Mouse (Mus musculus) limb, embryonic 14.5 days (tissue): ENCODE measurements around the gene Vav1. TPM values are rescaled to one million over a fixed set of nuclear protein-coding genes. Genes with fewer than 3 reads are reported as not detected.

ENCODE experiments used
- ATAC-seq: fragments of 200-750 bp; cut with Nextera tagmentation; 2 replicates; pipeline ENCODE4 v1.8.0; 2017; ENCODE audit warnings: low read depth, moderate number of reproducible peaks, moderate TSS enrichment; ENCODE audit not compliant: low FRiP score
- DNase-seq: peaks from one replicate; pipeline ENCODE4 v3.0.0-alpha.2; 2015; ENCODE audit warnings: low spot score
- H3K27ac ChIP-seq: fragments of 300-500 bp; sonication (generic); replicated peaks from 2 replicates; pipeline ENCODE4 v1.5.1; 2014; ENCODE audit warnings: low read depth, mild to moderate bottlenecking, low read length, moderate library complexity, mixed read lengths
- H3K27me3 ChIP-seq: fragments of 300-500 bp; sonication (generic); 2 replicates; pipeline ENCODE4 v1.6.1; 2014; ENCODE audit warnings: low read length, mixed read lengths; ENCODE audit not compliant: control insufficient read depth, insufficient read depth
- H3K36me3 ChIP-seq: fragments of 300-500 bp; sonication (generic); 2 replicates; pipeline ENCODE4 v1.6.1; 2014; ENCODE audit warnings: mild to moderate bottlenecking, low read length, moderate library complexity, mixed read lengths; ENCODE audit not compliant: control insufficient read depth, insufficient read depth
- H3K4me1 ChIP-seq: fragments of 300-500 bp; sonication (generic); 2 replicates; pipeline ENCODE4 v1.6.1; 2014; ENCODE audit warnings: antibody characterized with exemption, low read length, mixed read lengths; ENCODE audit not compliant: control insufficient read depth, insufficient read depth
- H3K4me2 ChIP-seq: fragments of 300-500 bp; sonication (generic); replicated peaks from 2 replicates; pipeline ENCODE4 v1.6.1; 2014; ENCODE audit warnings: low read depth, mild to moderate bottlenecking, low read length, moderate library complexity; ENCODE audit not compliant: severe bottlenecking
- H3K4me3 ChIP-seq: fragments of 300-500 bp; sonication (generic); replicated peaks from 2 replicates; pipeline ENCODE4 v1.5.1; 2014; ENCODE audit warnings: low read length
- H3K9ac ChIP-seq: fragments of 300-500 bp; sonication (generic); 2 replicates; pipeline ENCODE4 v1.6.1; 2014; ENCODE audit warnings: mild to moderate bottlenecking, low read depth, low read length, moderate library complexity; ENCODE audit not compliant: severe bottlenecking
- H3K9me3 ChIP-seq: fragments of 300-500 bp; sonication (generic); 2 replicates; pipeline ENCODE4 v1.6.1; 2016; ENCODE audit warnings: low read length; ENCODE audit not compliant: control insufficient read depth
- POLR2A ChIP-seq: fragments of 200-500 bp; IDR thresholded peaks from 2 replicates; pipeline ENCODE4 v1.8.0; 2012; ENCODE audit warnings: inconsistent platforms, mild to moderate bottlenecking, moderate library complexity, borderline replicate concordance; ENCODE audit not compliant: insufficient read depth, insufficient read length; ENCODE audit errors: extremely low read depth
- WGBS: fragments of 180-500 bp; shearing (Covaris S2); extraction: QIAGEN DNeasy Blood & Tissue Kit; methylation state at CpG from one replicate; pipeline ENCODE4 v1.1.7; 2014; 5-methylcytosine and 5-hydroxymethylcytosine counted together
- polyA plus RNA-seq, 2 experiments: library from polyadenylated mRNA; depleted of rRNA in 1 of 2; stranded (reverse) in 1 of 2; unstranded in 1 of 2; fragments of >200 nt; fragmentation: Nextera tagmentation in 1 of 2; extraction: Ambion mirVana in 1 of 2; gene quantifications; 2 replicates each; pipeline versions ENCODE4 v1.2.1 to v1.2.3; 2012 to 2014

The Vav1 gene
- polyA plus RNA-seq, 2 experiments, result 3.3 to 3.8 TPM

DNA sequence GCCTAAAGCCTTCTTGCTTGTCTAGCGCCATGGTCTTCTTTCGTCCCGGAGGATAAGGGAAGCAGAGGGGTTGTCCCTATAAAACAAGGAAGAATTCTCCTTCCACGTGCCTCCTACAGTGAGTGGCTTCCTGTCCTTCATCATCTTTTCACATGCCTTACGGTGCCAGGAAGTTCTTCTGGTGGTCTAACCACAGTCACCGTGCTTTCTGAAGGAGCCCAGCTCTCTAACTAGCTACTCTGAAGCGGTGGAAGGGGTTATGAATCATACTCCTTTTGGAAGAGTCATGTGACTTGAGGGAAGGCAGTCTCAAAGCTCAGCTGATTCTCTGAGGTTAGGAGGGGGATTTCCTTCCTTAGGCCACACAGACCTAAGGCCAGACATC, 11.8 kb downstream of the Vav1 start:
- Histone ChIP-seq H3K4me2 (no peak overlapping the region), H3K9ac (no peak overlapping the region), H3K27me3 (no peaks in the 10 kb centered on the region), H3K27ac (no peak overlapping the region), H3K4me1 (no peaks in the 10 kb centered on the region), H3K4me3 (no peak overlapping the region), H3K9me3 (no peaks in the 10 kb centered on the region; the same call in 1 of the 2 replicates), H3K36me3 (no peaks in the 10 kb centered on the region)
- 87% methylated on average over 7 of the region's 7 CpGs for WGBS
- no peak for ATAC-seq
- TF ChIP-seq POLR2A, result no peak
- no peak for DNase-seq

DNA sequence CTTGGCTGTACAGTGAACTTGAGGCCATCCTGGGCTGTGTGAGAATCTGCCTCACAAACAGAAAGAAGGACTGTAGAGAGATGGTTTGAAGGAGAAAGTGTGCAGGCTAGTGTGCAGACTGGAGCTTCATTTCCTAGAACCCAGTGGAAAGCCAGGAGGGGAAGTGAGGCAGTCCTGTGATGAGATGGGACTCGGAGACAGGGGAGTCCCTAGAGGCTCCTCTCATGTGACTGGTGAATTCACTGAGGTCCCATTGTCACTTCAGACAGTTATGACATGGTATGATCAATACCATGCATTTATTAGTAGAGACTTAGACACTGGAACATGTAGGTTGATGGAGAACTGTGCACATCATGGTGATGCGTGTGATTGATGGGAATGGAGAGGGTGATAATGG, 13.4 kb downstream of the Vav1 start:
- TF ChIP-seq POLR2A, result no peak
- no peaks in the 10 kb centered on the region; the same call in 1 of the 2 replicates for H3K9me3 ChIP-seq
- H3K4me3 ChIP-seq, result no peak overlapping the region
- DNase-seq (no peak), ATAC-seq (no peak)
- H3K4me1 ChIP-seq, result no peaks in the 10 kb centered on the region
- no peak overlapping the region for H3K27ac ChIP-seq
- no peak overlapping the region for H3K4me2 ChIP-seq
- H3K27me3 ChIP-seq, result no peaks in the 10 kb centered on the region
- H3K36me3 ChIP-seq, result no peaks in the 10 kb centered on the region
- whole genome bisulfite sequencing, result 80% methylated on average over 2 of the region's 2 CpGs
- no peak overlapping the region for H3K9ac ChIP-seq

DNA sequence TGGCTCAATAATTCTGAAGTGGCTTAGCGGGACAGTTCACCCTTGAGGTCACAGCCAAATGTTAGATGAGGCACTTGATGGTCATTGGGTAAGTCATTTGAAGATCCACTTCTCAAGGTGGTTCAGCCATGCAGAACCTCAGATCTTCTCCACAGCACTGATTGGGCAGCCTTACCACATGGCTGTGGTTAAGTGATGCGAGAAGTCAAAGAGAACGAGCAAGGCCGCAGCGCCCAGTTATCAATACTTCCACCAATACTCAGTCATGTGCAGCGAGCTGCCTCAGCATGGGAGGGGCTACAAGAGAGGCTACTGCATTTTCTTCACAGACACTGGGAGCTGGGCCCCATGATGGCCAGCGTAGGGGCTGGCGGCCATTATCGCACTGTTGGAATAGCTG, 14.1 kb downstream of the Vav1 start:
- Histone ChIP-seq H3K4me3 (no peak overlapping the region), H3K36me3 (no peaks in the 10 kb centered on the region), H3K4me2 (no peak overlapping the region), H3K27me3 (no peaks in the 10 kb centered on the region), H3K9ac (no peak overlapping the region), H3K9me3 (no peaks in the 10 kb centered on the region; the same call in 1 of the 2 replicates), H3K4me1 (no peaks in the 10 kb centered on the region), H3K27ac (no peak overlapping the region)
- DNase-seq (no peak), ATAC-seq (no peak)
- no peak for TF ChIP-seq POLR2A
- WGBS, result 91% methylated on average over 9 of the region's 9 CpGs

DNA sequence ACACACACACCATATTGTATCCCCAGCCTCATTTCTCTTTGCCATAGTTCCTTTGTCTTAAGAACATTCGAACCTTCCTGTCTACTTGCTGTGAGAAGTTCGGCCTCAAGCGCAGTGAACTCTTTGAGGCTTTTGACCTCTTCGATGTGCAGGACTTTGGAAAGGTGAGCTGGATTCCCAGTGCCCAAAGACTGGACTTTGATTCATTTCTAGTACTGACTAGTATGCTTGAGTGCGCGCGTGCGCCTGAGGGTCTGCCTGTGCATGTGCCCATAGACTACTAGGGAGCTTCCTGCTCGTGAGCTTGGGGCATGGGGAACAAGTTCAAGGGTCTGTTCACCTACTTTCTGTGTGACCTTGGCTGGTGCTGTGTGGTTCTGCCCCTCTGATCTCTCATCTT, 17.0 kb downstream of the Vav1 start:
- no peaks in the 10 kb centered on the region for H3K27me3 ChIP-seq
- H3K4me2 ChIP-seq, result no peak overlapping the region
- no peak overlapping the region for H3K4me3 ChIP-seq
- no peak for TF ChIP-seq POLR2A
- no peak for DNase-seq
- no peaks in the 10 kb centered on the region for H3K9me3 ChIP-seq
- H3K36me3 ChIP-seq, result no peaks in the 10 kb centered on the region
- no peaks in the 10 kb centered on the region for H3K4me1 ChIP-seq
- 92% methylated on average over 9 of the region's 9 CpGs for WGBS
- no peak overlapping the region for H3K9ac ChIP-seq
- ATAC-seq, result no peak
- H3K27ac ChIP-seq, result no peak overlapping the region

DNA sequence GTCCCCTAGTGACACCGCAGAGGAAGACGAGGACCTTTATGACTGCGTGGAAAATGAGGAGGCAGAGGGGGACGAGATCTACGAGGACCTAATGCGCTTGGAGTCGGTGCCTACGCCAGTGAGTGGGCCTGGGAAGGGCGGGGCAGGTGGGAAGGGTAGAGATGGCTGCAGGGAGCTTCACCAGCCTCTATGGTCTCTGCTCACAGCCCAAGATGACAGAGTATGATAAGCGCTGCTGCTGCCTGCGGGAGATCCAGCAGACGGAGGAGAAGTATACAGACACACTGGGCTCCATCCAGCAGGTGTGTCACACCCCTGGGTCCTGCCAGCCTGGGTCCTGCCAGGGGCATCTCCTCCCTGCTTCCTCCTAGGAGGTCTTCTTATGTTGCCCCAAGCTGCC, 18.1 kb downstream of the Vav1 start:
- H3K9me3 ChIP-seq, result no peaks in the 10 kb centered on the region
- H3K9ac ChIP-seq, result no peak overlapping the region
- ATAC-seq, result no peak
- H3K27ac ChIP-seq, result no peak overlapping the region
- WGBS, result 85% methylated on average over 12 of the region's 12 CpGs
- no peaks in the 10 kb centered on the region for H3K4me1 ChIP-seq
- no peaks in the 10 kb centered on the region for H3K36me3 ChIP-seq
- no peaks in the 10 kb centered on the region for H3K27me3 ChIP-seq
- DNase-seq, result no peak
- H3K4me2 ChIP-seq, result no peak overlapping the region
- no peak for TF ChIP-seq POLR2A
- H3K4me3 ChIP-seq, result no peak overlapping the region

DNA sequence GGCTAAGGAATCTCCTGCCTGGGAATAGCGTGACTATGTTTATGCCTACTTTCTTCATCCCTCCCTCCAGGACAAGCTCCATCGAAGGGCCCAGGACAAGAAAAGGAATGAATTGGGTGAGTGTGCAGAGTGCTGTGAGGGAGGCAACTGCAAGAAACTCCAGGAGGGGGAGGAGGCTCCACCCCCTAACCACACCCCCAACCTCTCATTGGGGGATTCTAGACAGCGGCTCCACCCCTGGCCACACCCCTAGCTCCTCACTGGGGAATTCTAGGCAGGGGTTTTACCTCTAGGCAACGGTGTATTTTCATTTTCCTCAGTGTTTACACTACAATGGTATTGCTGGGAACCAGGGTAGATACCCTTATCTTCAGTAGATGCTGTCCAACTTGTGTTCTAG, 26.7 kb downstream of the Vav1 start:
- H3K9me3 ChIP-seq, result no peaks in the 10 kb centered on the region
- 65% methylated on average over 4 of the region's 4 CpGs for WGBS

More for the DNA sequence above, 26.7 kb downstream of the Vav1 start:
- Histone ChIP-seq H3K4me3 (no peak overlapping the region), H3K27me3 (no peaks in the 10 kb centered on the region), H3K36me3 (no peaks in the 10 kb centered on the region), H3K4me2 (no peak overlapping the region), H3K9ac (no peak overlapping the region), H3K27ac (no peak overlapping the region), H3K4me1 (no peaks in the 10 kb centered on the region)
- ATAC-seq, result no peak
- no peak for TF ChIP-seq POLR2A
- DNase-seq, result no peak
